Mouse (Mus musculus): ENCODE data around the gene Crybg3. TPM values are rescaled to one million over a fixed set of nuclear protein-coding genes. Genes with fewer than 3 reads are reported as not detected.

The Crybg3 gene
- polyA plus RNA-seq, 1 experiment from 2014 or later = 7.8 TPM

- no peaks in the 10 kb centered on the region for H3K9me3 ChIP-seq
- no peaks in the 10 kb centered on the region for H3K4me1 ChIP-seq (replicated peaks)
- no peaks in the 10 kb centered on the region for H3K36me3 ChIP-seq
- no peak overlapping the region for H3K9ac ChIP-seq (replicated peaks)
- H3K27me3 ChIP-seq = no peaks in the 10 kb centered on the region
- H3K27ac ChIP-seq = no peak overlapping the region
- no peak overlapping the region for H3K4me2 ChIP-seq
- ATAC-seq (ENCODE audit: insufficient number of reproducible peaks, insufficient read depth, low FRiP score, low TSS enrichment, low read depth) = no peak
- H3K4me3 ChIP-seq (replicated peaks) = no peak overlapping the region
- 90% methylated on average over 8 of the region's 8 CpGs for WGBS
Observed at GRCm38 (mm10) chr16:59579237-59579636, 21.5 kb downstream of the Crybg3 start.

- H3K4me3 ChIP-seq (replicated peaks) = no peak overlapping the region
- H3K9me3 ChIP-seq = no peaks in the 10 kb centered on the region
- peaks cover 7% of the 10 kb centered on the region; the same call in 1 of the 2 replicates for H3K4me1 ChIP-seq (replicated peaks)
- H3K4me2 ChIP-seq = no peak overlapping the region
- no peaks in the 10 kb centered on the region for H3K27me3 ChIP-seq
- ATAC-seq (ENCODE audit: insufficient number of reproducible peaks, insufficient read depth, low FRiP score, low TSS enrichment, low read depth) = no peak
- no peak overlapping the region for H3K27ac ChIP-seq
- H3K36me3 ChIP-seq = no peaks in the 10 kb centered on the region
- H3K9ac ChIP-seq (replicated peaks) = no peak overlapping the region
- WGBS = 87% methylated on average over 11 of the region's 11 CpGs
Observed at GRCm38 (mm10) chr16:59573961-59574360, 26.8 kb downstream of the Crybg3 start.

GRCm38 (mm10) chr16:59572685-59573084 lies 28.1 kb downstream of the Crybg3 start:
- Histone ChIP-seq H3K9me3 (no peaks in the 10 kb centered on the region), H3K36me3 (no peaks in the 10 kb centered on the region), H3K4me1 (replicated peaks) (peaks cover 12% of the 10 kb centered on the region), H3K27me3 (no peaks in the 10 kb centered on the region), H3K9ac (replicated peaks) (no peak overlapping the region), H3K27ac (no peak overlapping the region), H3K4me3 (replicated peaks) (no peak overlapping the region), H3K4me2 (no peak overlapping the region)
- no peak for ATAC-seq (ENCODE audit: insufficient number of reproducible peaks, insufficient read depth, low FRiP score, low TSS enrichment, low read depth)
- 66% methylated on average over 3 of the region's 3 CpGs for WGBS

GRCm38 (mm10) chr16:59570807-59571206 lies 30.0 kb downstream of the Crybg3 start:
- H3K4me1 ChIP-seq (replicated peaks) = peaks cover 17% of the 10 kb centered on the region
- H3K36me3 ChIP-seq = no peaks in the 10 kb centered on the region
- H3K4me3 ChIP-seq (replicated peaks) = no peak overlapping the region
- no peak for ATAC-seq (ENCODE audit: insufficient number of reproducible peaks, insufficient read depth, low FRiP score, low TSS enrichment, low read depth)
- no peaks in the 10 kb centered on the region for H3K27me3 ChIP-seq
- 91% methylated on average over 8 of the region's 8 CpGs for WGBS
- no peak overlapping the region for H3K9ac ChIP-seq (replicated peaks)
- H3K9me3 ChIP-seq = no peaks in the 10 kb centered on the region
- H3K4me2 ChIP-seq = no peak overlapping the region
- H3K27ac ChIP-seq = no peak overlapping the region

GRCm38 (mm10) chr16:59569837-59570236 lies 30.9 kb downstream of the Crybg3 start:
- Histone ChIP-seq H3K4me1 (replicated peaks) (peaks cover 17% of the 10 kb centered on the region), H3K9me3 (no peaks in the 10 kb centered on the region), H3K9ac (replicated peaks) (no peak overlapping the region), H3K36me3 (0 out of 2 replicates have a peak, but pooled peaks cover 4% of the 10 kb centered on the region), H3K27me3 (no peaks in the 10 kb centered on the region), H3K27ac (no peak overlapping the region), H3K4me2 (no peak overlapping the region), H3K4me3 (replicated peaks) (no peak overlapping the region)
- WGBS = 84% methylated on average over 8 of the region's 8 CpGs
- no peak for ATAC-seq (ENCODE audit: insufficient number of reproducible peaks, insufficient read depth, low FRiP score, low TSS enrichment, low read depth)

GRCm38 (mm10) chr16:59567721-59568381 lies 32.9 kb downstream of the Crybg3 start:
- no peak overlapping the region for H3K4me2 ChIP-seq
- H3K4me3 ChIP-seq (replicated peaks) = no peak overlapping the region
- no peaks in the 10 kb centered on the region for H3K27me3 ChIP-seq
- ATAC-seq (ENCODE audit: insufficient number of reproducible peaks, insufficient read depth, low FRiP score, low TSS enrichment, low read depth) = 0 out of 2 replicates have a peak, but pooled peaks have one; percentile 26
- H3K27ac ChIP-seq = peak overlapping the region; percentile 66
- 0 out of 2 replicates have a peak, but pooled peaks cover 4% of the 10 kb centered on the region for H3K36me3 ChIP-seq
- 58% methylated on average over 10 of the region's 10 CpGs for WGBS
- H3K9ac ChIP-seq (replicated peaks) = no peak overlapping the region
- peaks cover 17% of the 10 kb centered on the region for H3K4me1 ChIP-seq (replicated peaks)
- no peaks in the 10 kb centered on the region for H3K9me3 ChIP-seq

GRCm38 (mm10) chr16:59566437-59566836 lies 34.3 kb downstream of the Crybg3 start:
- no peak overlapping the region for H3K9ac ChIP-seq (replicated peaks)
- no peak for ATAC-seq (ENCODE audit: insufficient number of reproducible peaks, insufficient read depth, low FRiP score, low TSS enrichment, low read depth)
- H3K27ac ChIP-seq = 0 out of 2 replicates have a peak overlapping the region, but pooled peaks have one; percentile 4
- WGBS = 79% methylated on average over 4 of the region's 4 CpGs
- H3K36me3 ChIP-seq = 0 out of 2 replicates have a peak, but pooled peaks cover 4% of the 10 kb centered on the region
- no peaks in the 10 kb centered on the region for H3K27me3 ChIP-seq
- H3K4me2 ChIP-seq = no peak overlapping the region
- no peak overlapping the region for H3K4me3 ChIP-seq (replicated peaks)
- H3K9me3 ChIP-seq = no peaks in the 10 kb centered on the region
- peaks cover 17% of the 10 kb centered on the region for H3K4me1 ChIP-seq (replicated peaks)

GRCm38 (mm10) chr16:59565631-59566030 lies 35.1 kb downstream of the Crybg3 start:
- no peak overlapping the region for H3K27ac ChIP-seq
- H3K4me3 ChIP-seq (replicated peaks) = no peak overlapping the region
- H3K27me3 ChIP-seq = no peaks in the 10 kb centered on the region
- H3K9ac ChIP-seq (replicated peaks) = no peak overlapping the region
- no peaks in the 10 kb centered on the region for H3K9me3 ChIP-seq
- ATAC-seq (ENCODE audit: insufficient number of reproducible peaks, insufficient read depth, low FRiP score, low TSS enrichment, low read depth) = no peak
- no peak overlapping the region for H3K4me2 ChIP-seq
- 0 out of 2 replicates have a peak, but pooled peaks cover 4% of the 10 kb centered on the region for H3K36me3 ChIP-seq
- WGBS = 82% methylated on average over 2 of the region's 2 CpGs
- H3K4me1 ChIP-seq (replicated peaks) = peaks cover 17% of the 10 kb centered on the region

- H3K9ac ChIP-seq (replicated peaks) = no peak overlapping the region
- H3K9me3 ChIP-seq = no peaks in the 10 kb centered on the region
- H3K27ac ChIP-seq = no peak overlapping the region
- H3K27me3 ChIP-seq = no peaks in the 10 kb centered on the region
- 0 out of 2 replicates have a peak, but pooled peaks cover 11% of the 10 kb centered on the region for H3K36me3 ChIP-seq
- no peak for ATAC-seq (ENCODE audit: insufficient number of reproducible peaks, insufficient read depth, low FRiP score, low TSS enrichment, low read depth)
- H3K4me2 ChIP-seq = no peak overlapping the region
- 77% methylated on average over 5 of the region's 5 CpGs for WGBS
- H3K4me1 ChIP-seq (replicated peaks) = peaks cover 10% of the 10 kb centered on the region
- H3K4me3 ChIP-seq (replicated peaks) = no peak overlapping the region
Observed at GRCm38 (mm10) chr16:59564025-59564424, 36.8 kb downstream of the Crybg3 start.

GRCm38 (mm10) chr16:59559300-59560200 lies 41.2 kb downstream of the Crybg3 start:
- H3K27ac ChIP-seq = no peak overlapping the region
- H3K36me3 ChIP-seq = peaks cover 26% of the 10 kb centered on the region; the same call in 1 of the 2 replicates
- WGBS = 64% methylated on average over 22 of the region's 22 CpGs
- no peak overlapping the region for H3K4me2 ChIP-seq
- no peaks in the 10 kb centered on the region for H3K4me1 ChIP-seq (replicated peaks)
- H3K4me3 ChIP-seq (replicated peaks) = no peak overlapping the region
- no peak overlapping the region for H3K9ac ChIP-seq (replicated peaks)
- no peaks in the 10 kb centered on the region for H3K27me3 ChIP-seq
- no peak for ATAC-seq (ENCODE audit: insufficient number of reproducible peaks, insufficient read depth, low FRiP score, low TSS enrichment, low read depth)
- no peaks in the 10 kb centered on the region for H3K9me3 ChIP-seq

GRCm38 (mm10) chr16:59558916-59559299 lies 41.9 kb downstream of the Crybg3 start:
- Histone ChIP-seq H3K36me3 (peaks cover 32% of the 10 kb centered on the region; the same call in 1 of the 2 replicates), H3K27ac (no peak overlapping the region), H3K9ac (replicated peaks) (no peak overlapping the region), H3K4me1 (replicated peaks) (no peaks in the 10 kb centered on the region), H3K27me3 (no peaks in the 10 kb centered on the region), H3K4me2 (no peak overlapping the region), H3K4me3 (replicated peaks) (no peak overlapping the region), H3K9me3 (no peaks in the 10 kb centered on the region)
- ATAC-seq (ENCODE audit: insufficient number of reproducible peaks, insufficient read depth, low FRiP score, low TSS enrichment, low read depth) = no peak
- WGBS = 81% methylated on average over 10 of the region's 10 CpGs
